Mouse (Mus musculus): ENCODE measurements at regions not wholly inside any gene's neighbourhood (a gene's known extent, or its start where the extent isn't known, plus 50 kb on each side); places are given as distances from the start of the nearest gene placed in this dataset.
A peak's percentile ranks its signal among the peaks of the same experiment; 100 is the strongest.

GRCm38 (mm10) chr12:117427431-117427830 is 88.8 kb upstream of the Rapgef5 start:
- Histone ChIP-seq H3K4me1 (ENCODE audit: control insufficient read depth, insufficient read depth, low read length) (no peaks in the 10 kb centered on the region), H3K27me3 (ENCODE audit: control insufficient read depth, insufficient read depth, low read length) (no peaks in the 10 kb centered on the region), H3K36me3 (ENCODE audit: control insufficient read depth, insufficient read depth, low read length) (no peaks in the 10 kb centered on the region), H3K9me3 (ENCODE audit: control insufficient read depth, low read length) (no peaks in the 10 kb centered on the region), H3K27ac (replicated peaks; ENCODE audit: low read depth, low read length) (no peak overlapping the region), H3K9ac (ENCODE audit: low read length) (no peak overlapping the region), H3K4me3 (ENCODE audit: low read depth, low read length) (no peak overlapping the region), H3K4me2 (ENCODE audit: low read depth, severe bottlenecking) (no peak overlapping the region)
- DNase-seq (ENCODE audit: low spot score) (peak; percentile 56), ATAC-seq (ENCODE audit: insufficient number of reproducible peaks, low FRiP score, low TSS enrichment, low read depth) (no peak)
- WGBS: 26% methylated on average over 1 of the region's 1 CpGs

GRCm38 (mm10) chr12:117430886-117431285 is 85.4 kb upstream of the Rapgef5 start:
- no peak for ATAC-seq (ENCODE audit: insufficient number of reproducible peaks, low FRiP score, low TSS enrichment, low read depth)
- 89% methylated on average over 4 of the region's 4 CpGs for WGBS
- no peaks in the 10 kb centered on the region for H3K4me1 ChIP-seq (ENCODE audit: control insufficient read depth, insufficient read depth, low read length)
- H3K36me3 ChIP-seq (ENCODE audit: control insufficient read depth, insufficient read depth, low read length): no peaks in the 10 kb centered on the region
- H3K4me2 ChIP-seq (ENCODE audit: low read depth, severe bottlenecking): no peak overlapping the region
- no peaks in the 10 kb centered on the region for H3K27me3 ChIP-seq (ENCODE audit: control insufficient read depth, insufficient read depth, low read length)
- no peak overlapping the region for H3K27ac ChIP-seq (replicated peaks; ENCODE audit: low read depth, low read length)
- no peak overlapping the region for H3K4me3 ChIP-seq (ENCODE audit: low read depth, low read length)
- DNase-seq (ENCODE audit: low spot score): no peak
- no peak overlapping the region for H3K9ac ChIP-seq (ENCODE audit: low read length)
- H3K9me3 ChIP-seq (ENCODE audit: control insufficient read depth, low read length): no peaks in the 10 kb centered on the region

- Histone ChIP-seq H3K4me2 (ENCODE audit: low read depth, severe bottlenecking) (no peak overlapping the region), H3K36me3 (ENCODE audit: control insufficient read depth, insufficient read depth, low read length) (no peaks in the 10 kb centered on the region), H3K4me3 (ENCODE audit: low read depth, low read length) (no peak overlapping the region), H3K27ac (replicated peaks; ENCODE audit: low read depth, low read length) (no peak overlapping the region), H3K4me1 (ENCODE audit: control insufficient read depth, insufficient read depth, low read length) (no peaks in the 10 kb centered on the region), H3K27me3 (ENCODE audit: control insufficient read depth, insufficient read depth, low read length) (no peaks in the 10 kb centered on the region), H3K9me3 (ENCODE audit: control insufficient read depth, low read length) (no peaks in the 10 kb centered on the region), H3K9ac (ENCODE audit: low read length) (no peak overlapping the region)
- DNase-seq (ENCODE audit: low spot score) (no peak), ATAC-seq (ENCODE audit: insufficient number of reproducible peaks, low FRiP score, low TSS enrichment, low read depth) (no peak)
- 84% methylated on average over 1 of the region's 1 CpGs for WGBS
Observed at GRCm38 (mm10) chr12:117432788-117433187, 83.5 kb upstream of the Rapgef5 start.

DNA sequence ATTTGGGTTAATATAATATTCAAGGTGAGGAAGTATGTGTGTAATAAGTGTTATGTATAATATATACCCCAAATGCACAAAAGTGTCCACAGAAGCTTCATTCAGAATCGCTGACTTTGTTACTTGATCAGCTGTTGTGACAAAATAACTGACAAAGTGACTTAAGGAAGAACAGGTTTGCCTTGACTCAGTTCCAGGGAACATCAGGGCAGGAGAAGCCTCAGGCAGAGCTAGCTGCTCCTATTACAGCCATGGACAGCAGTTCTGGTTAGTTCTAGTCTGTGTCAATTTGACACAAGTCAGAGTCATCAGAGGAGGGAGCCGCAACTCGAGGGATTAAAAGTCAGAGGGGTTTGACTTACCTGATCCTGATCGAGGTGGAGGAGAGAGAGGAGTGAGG is 79.3 kb upstream of the Rapgef5 start:
- DNase-seq (ENCODE audit: low spot score): no peak
- H3K27me3 ChIP-seq (ENCODE audit: control insufficient read depth, insufficient read depth, low read length): no peaks in the 10 kb centered on the region
- ATAC-seq (ENCODE audit: insufficient number of reproducible peaks, low FRiP score, low TSS enrichment, low read depth): no peak

GRCm38 (mm10) chr12:117439015-117439605 is 77.2 kb upstream of the Rapgef5 start:
- no peaks in the 10 kb centered on the region for H3K36me3 ChIP-seq (ENCODE audit: control insufficient read depth, insufficient read depth, low read length)
- H3K27me3 ChIP-seq (ENCODE audit: control insufficient read depth, insufficient read depth, low read length): no peaks in the 10 kb centered on the region
- H3K4me2 ChIP-seq (ENCODE audit: low read depth, severe bottlenecking): no peak overlapping the region
- H3K27ac ChIP-seq (replicated peaks; ENCODE audit: low read depth, low read length): no peak overlapping the region
- no peak overlapping the region for H3K9ac ChIP-seq (ENCODE audit: low read length)
- H3K4me1 ChIP-seq (ENCODE audit: control insufficient read depth, insufficient read depth, low read length): no peaks in the 10 kb centered on the region
- 74% methylated on average over 11 of the region's 11 CpGs for WGBS
- ATAC-seq (ENCODE audit: insufficient number of reproducible peaks, low FRiP score, low TSS enrichment, low read depth) (no peak), DNase-seq (ENCODE audit: low spot score) (no peak)
- no peaks in the 10 kb centered on the region for H3K9me3 ChIP-seq (ENCODE audit: control insufficient read depth, low read length)
- no peak overlapping the region for H3K4me3 ChIP-seq (ENCODE audit: low read depth, low read length)

More for the DNA sequence above, 79.3 kb upstream of the Rapgef5 start:
- Histone ChIP-seq H3K4me1 (ENCODE audit: control insufficient read depth, insufficient read depth, low read length) (no peaks in the 10 kb centered on the region), H3K4me3 (ENCODE audit: low read depth, low read length) (no peak overlapping the region), H3K4me2 (ENCODE audit: low read depth, severe bottlenecking) (no peak overlapping the region), H3K36me3 (ENCODE audit: control insufficient read depth, insufficient read depth, low read length) (no peaks in the 10 kb centered on the region), H3K9me3 (ENCODE audit: control insufficient read depth, low read length) (no peaks in the 10 kb centered on the region), H3K27ac (replicated peaks; ENCODE audit: low read depth, low read length) (no peak overlapping the region), H3K9ac (ENCODE audit: low read length) (no peak overlapping the region)
- 56% methylated on average over 4 of the region's 4 CpGs for whole genome bisulfite sequencing

GRCm38 (mm10) chr12:117444247-117444989 is 71.9 kb upstream of the Rapgef5 start:
- ATAC-seq (ENCODE audit: insufficient number of reproducible peaks, low FRiP score, low TSS enrichment, low read depth): no peak
- Histone ChIP-seq H3K27ac (replicated peaks; ENCODE audit: low read depth, low read length) (no peak overlapping the region), H3K9me3 (ENCODE audit: control insufficient read depth, low read length) (no peaks in the 10 kb centered on the region), H3K4me3 (ENCODE audit: low read depth, low read length) (no peak overlapping the region), H3K27me3 (ENCODE audit: control insufficient read depth, insufficient read depth, low read length) (no peaks in the 10 kb centered on the region), H3K36me3 (ENCODE audit: control insufficient read depth, insufficient read depth, low read length) (no peaks in the 10 kb centered on the region), H3K4me1 (ENCODE audit: control insufficient read depth, insufficient read depth, low read length) (peaks cover 2% of the 10 kb centered on the region; the same call in 1 of the 2 replicates), H3K9ac (ENCODE audit: low read length) (no peak overlapping the region), H3K4me2 (ENCODE audit: low read depth, severe bottlenecking) (no peak overlapping the region)
- 83% methylated on average over 4 of the region's 4 CpGs for WGBS
- DNase-seq (ENCODE audit: low spot score): no peak

DNA sequence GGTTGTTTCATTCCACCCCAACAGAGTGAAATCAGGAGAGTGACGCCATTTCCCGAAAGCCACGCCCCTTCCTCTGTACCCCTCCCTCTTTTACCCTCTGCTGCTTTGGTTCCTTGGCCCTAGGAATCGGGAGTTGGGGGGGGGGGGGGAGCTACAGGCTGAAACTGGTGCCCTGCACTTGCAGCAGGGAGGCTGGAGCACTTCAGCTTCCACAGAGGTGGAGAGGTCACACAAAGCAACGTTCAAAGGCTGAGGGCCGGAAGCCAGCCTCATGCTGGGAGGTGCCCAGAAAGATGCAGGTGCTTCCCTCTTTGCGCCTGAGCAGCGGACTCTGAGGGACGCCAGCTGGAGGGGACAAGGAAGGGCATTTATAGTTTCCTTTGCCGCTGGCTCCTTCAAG is 69.1 kb upstream of the Rapgef5 start:
- H3K9me3 ChIP-seq (ENCODE audit: control insufficient read depth, low read length): no peaks in the 10 kb centered on the region
- H3K9ac ChIP-seq (ENCODE audit: low read length): no peak overlapping the region
- H3K27me3 ChIP-seq (ENCODE audit: control insufficient read depth, insufficient read depth, low read length): no peaks in the 10 kb centered on the region
- 6% methylated on average over 10 of the region's 10 CpGs for WGBS
- no peak overlapping the region for H3K4me3 ChIP-seq (ENCODE audit: low read depth, low read length)
- DNase-seq (ENCODE audit: low spot score) (peak; percentile 61), ATAC-seq (ENCODE audit: insufficient number of reproducible peaks, low FRiP score, low TSS enrichment, low read depth) (peak; percentile 82)
- H3K4me2 ChIP-seq (ENCODE audit: low read depth, severe bottlenecking): peak overlapping the region; percentile 3; the same call in 1 of the 2 replicates
- H3K36me3 ChIP-seq (ENCODE audit: control insufficient read depth, insufficient read depth, low read length): no peaks in the 10 kb centered on the region
- no peak overlapping the region for H3K27ac ChIP-seq (replicated peaks; ENCODE audit: low read depth, low read length)
- H3K4me1 ChIP-seq (ENCODE audit: control insufficient read depth, insufficient read depth, low read length): peaks cover 2% of the 10 kb centered on the region; the same call in 1 of the 2 replicates

- DNase-seq (ENCODE audit: low spot score): no peak
- peak; percentile 28; the same call in 1 of the 2 replicates for ATAC-seq (ENCODE audit: insufficient number of reproducible peaks, low FRiP score, low TSS enrichment, low read depth)
- H3K27ac ChIP-seq (replicated peaks; ENCODE audit: low read depth, low read length): no peak overlapping the region
Observed at GRCm38 (mm10) chr12:117447843-117448728, 68.2 kb upstream of the Rapgef5 start.

More at GRCm38 (mm10) chr12:117447843-117448728, 68.2 kb upstream of the Rapgef5 start:
- Histone ChIP-seq H3K36me3 (ENCODE audit: control insufficient read depth, insufficient read depth, low read length) (no peaks in the 10 kb centered on the region), H3K4me3 (ENCODE audit: low read depth, low read length) (no peak overlapping the region), H3K9me3 (ENCODE audit: control insufficient read depth, low read length) (no peaks in the 10 kb centered on the region), H3K4me2 (ENCODE audit: low read depth, severe bottlenecking) (peak overlapping the region; percentile 3; the same call in 1 of the 2 replicates), H3K27me3 (ENCODE audit: control insufficient read depth, insufficient read depth, low read length) (no peaks in the 10 kb centered on the region), H3K4me1 (ENCODE audit: control insufficient read depth, insufficient read depth, low read length) (peaks cover 2% of the 10 kb centered on the region; the same call in 1 of the 2 replicates), H3K9ac (ENCODE audit: low read length) (no peak overlapping the region)
- WGBS: 71% methylated on average over 19 of the region's 19 CpGs
